Mouse (Mus musculus) midbrain, embryonic 16.5 days (tissue): Measurements from ENCODE around the gene Odf3l1. TPM values are rescaled to one million over a fixed set of nuclear protein-coding genes. Genes with fewer than 3 reads are reported as not detected.
A peak's percentile ranks its signal among the peaks of the same experiment; 100 is the strongest.

Experiments used
- ATAC-seq: fragments of 200-750 bp; cut with Nextera tagmentation; 2 replicates; pipeline ENCODE4 v1.8.0; 2017; ENCODE audit warnings: moderate TSS enrichment
- H3K27ac ChIP-seq: fragments of 300-500 bp; sonication (generic); 2 replicates; pipeline ENCODE4 v1.5.1; 2014; ENCODE audit warnings: mild to moderate bottlenecking, low read length, mixed read lengths
- H3K27me3 ChIP-seq: fragments of 300-500 bp; sonication (generic); 2 replicates; pipeline ENCODE4 v1.6.1; 2014; ENCODE audit warnings: low read depth, low read length, mixed read lengths; ENCODE audit not compliant: control insufficient read depth, insufficient read depth
- H3K36me3 ChIP-seq: fragments of 300-500 bp; sonication (generic); 2 replicates; pipeline ENCODE4 v1.6.1; 2014; ENCODE audit warnings: mild to moderate bottlenecking, low read length, moderate library complexity, mixed read lengths; ENCODE audit not compliant: control insufficient read depth, insufficient read depth
- H3K4me1 ChIP-seq: fragments of 300-500 bp; sonication (generic); 2 replicates; pipeline ENCODE4 v1.6.1; 2014; ENCODE audit warnings: mild to moderate bottlenecking, low read length, mixed read lengths; ENCODE audit not compliant: control insufficient read depth, insufficient read depth
- H3K4me2 ChIP-seq: fragments of 300-500 bp; sonication (generic); 2 replicates; pipeline ENCODE4 v1.6.1; 2014; ENCODE audit warnings: mild to moderate bottlenecking, low read length, mixed read lengths
- H3K4me3 ChIP-seq: fragments of 300-500 bp; sonication (generic); 2 replicates; pipeline ENCODE4 v1.5.1; 2014; ENCODE audit warnings: low read depth, mild to moderate bottlenecking, low read length, moderate library complexity, mixed read lengths
- H3K9ac ChIP-seq: fragments of 300-500 bp; sonication (generic); 2 replicates; pipeline ENCODE4 v1.6.1; 2014; ENCODE audit warnings: low read depth, low read length, mixed read lengths
- H3K9me3 ChIP-seq: fragments of 300-500 bp; sonication (generic); replicated peaks from 2 replicates; pipeline ENCODE4 v1.6.1; 2014; ENCODE audit warnings: mild to moderate bottlenecking, low read length, mixed read lengths; ENCODE audit not compliant: control insufficient read depth, poor library complexity, severe bottlenecking
- WGBS: fragments of 180-500 bp; shearing (Covaris S2); extraction: QIAGEN DNeasy Blood & Tissue Kit; methylation state at CpG from one replicate; pipeline ENCODE4 v1.1.7; 2014; 5-methylcytosine and 5-hydroxymethylcytosine counted together
- polyA plus RNA-seq: library from polyadenylated mRNA; unstranded; fragments of >200 nt; fragmentation: Nextera tagmentation; extraction: Ambion mirVana; gene quantifications from 2 replicates; pipeline ENCODE4 v1.2.1, GENCODE M21; 2015

Gene Odf3l1
- polyA plus RNA-seq, 1 experiment from 2014 or later: not detected

GRCm38 (mm10) chr9:56886601-56887000 is 22.1 kb upstream of the Odf3l1 start:
- no peak overlapping the region for H3K4me3 ChIP-seq
- no peaks in the 10 kb centered on the region for H3K27me3 ChIP-seq
- 96% methylated on average over 15 of the region's 15 CpGs for WGBS
- no peak overlapping the region for H3K27ac ChIP-seq
- no peak overlapping the region for H3K4me2 ChIP-seq
- no peaks in the 10 kb centered on the region for H3K9me3 ChIP-seq
- no peak for ATAC-seq
- H3K36me3 ChIP-seq: no peaks in the 10 kb centered on the region
- peaks cover 4% of the 10 kb centered on the region for H3K4me1 ChIP-seq
- H3K9ac ChIP-seq: no peak overlapping the region

DNA sequence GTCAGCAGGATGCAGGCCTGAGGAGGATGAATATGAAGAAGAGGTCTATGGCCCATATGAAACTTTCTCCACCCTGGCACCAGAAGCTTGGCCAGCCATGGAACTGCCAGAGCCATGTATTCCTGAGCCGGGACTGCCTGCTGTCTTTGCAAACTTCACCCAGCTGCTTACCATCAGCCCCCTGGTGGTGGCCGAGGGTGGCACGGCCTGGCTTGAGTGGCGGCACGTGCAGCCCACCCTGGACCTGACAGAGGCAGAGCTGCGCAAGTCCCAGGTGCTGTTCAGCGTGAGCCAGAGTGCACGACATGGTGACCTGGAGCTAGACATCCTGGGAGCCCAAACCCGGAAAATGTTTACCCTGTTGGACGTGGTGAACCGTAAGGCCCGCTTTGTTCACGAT is 21.6 kb upstream of the Odf3l1 start:
- Histone ChIP-seq H3K9ac (no peak overlapping the region), H3K4me1 (peaks cover 3% of the 10 kb centered on the region; the same call in 1 of the 2 replicates), H3K27ac (no peak overlapping the region), H3K27me3 (no peaks in the 10 kb centered on the region), H3K4me2 (no peak overlapping the region), H3K36me3 (no peaks in the 10 kb centered on the region), H3K4me3 (no peak overlapping the region), H3K9me3 (no peaks in the 10 kb centered on the region)
- 67% methylated on average over 13 of the region's 13 CpGs for WGBS
- ATAC-seq: no peak

DNA sequence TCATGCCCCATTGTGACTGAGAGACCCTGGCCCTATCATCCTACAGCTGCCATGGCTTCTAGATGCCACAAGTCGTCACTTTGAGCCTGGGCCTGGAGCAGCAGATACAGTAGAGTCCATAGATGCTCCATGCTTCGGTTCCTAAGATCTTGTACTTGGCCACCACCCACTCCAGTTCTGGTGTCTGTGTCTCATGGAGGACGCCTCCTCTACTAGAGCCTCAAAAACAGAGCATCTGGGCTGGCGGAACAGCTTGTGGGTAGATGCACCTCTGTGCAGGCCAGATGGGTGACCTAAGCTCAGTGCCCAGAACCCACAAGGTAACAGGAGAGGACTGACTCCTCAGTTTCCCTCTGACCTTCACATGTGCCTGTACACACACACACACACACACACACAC is 19.8 kb upstream of the Odf3l1 start:
- no peak for ATAC-seq
- H3K4me2 ChIP-seq: no peak overlapping the region
- 83% methylated on average over 4 of the region's 4 CpGs for WGBS
- H3K4me3 ChIP-seq: no peak overlapping the region
- no peak overlapping the region for H3K27ac ChIP-seq
- H3K9ac ChIP-seq: no peak overlapping the region
- H3K36me3 ChIP-seq: no peaks in the 10 kb centered on the region
- no peaks in the 10 kb centered on the region for H3K9me3 ChIP-seq
- H3K4me1 ChIP-seq: no peaks in the 10 kb centered on the region
- H3K27me3 ChIP-seq: no peaks in the 10 kb centered on the region

DNA sequence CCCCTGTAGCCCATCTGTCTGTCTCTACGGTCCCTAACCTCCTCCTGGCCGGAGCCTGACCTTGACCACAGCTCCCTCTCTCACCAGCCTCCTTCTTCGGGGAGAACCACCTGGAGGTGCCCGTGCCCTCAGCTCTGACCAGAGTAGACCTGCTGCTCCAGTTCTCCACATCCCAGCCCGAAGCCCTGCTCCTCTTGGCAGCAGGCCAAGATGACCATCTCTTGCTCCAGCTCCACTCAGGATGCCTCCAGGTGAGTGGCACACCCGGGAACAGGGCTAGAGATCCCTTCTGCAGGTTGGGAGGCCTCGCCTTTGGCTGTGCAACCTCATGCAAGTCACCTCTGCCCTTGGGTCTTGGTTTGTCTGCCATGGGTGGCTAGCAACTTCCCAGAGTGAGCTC is 19.0 kb upstream of the Odf3l1 start:
- H3K4me2 ChIP-seq: no peak overlapping the region
- H3K4me1 ChIP-seq: no peaks in the 10 kb centered on the region
- no peak for ATAC-seq
- H3K4me3 ChIP-seq: no peak overlapping the region
- H3K9me3 ChIP-seq: no peaks in the 10 kb centered on the region
- H3K9ac ChIP-seq: no peak overlapping the region
- no peaks in the 10 kb centered on the region for H3K27me3 ChIP-seq
- H3K27ac ChIP-seq: no peak overlapping the region
- WGBS: 77% methylated on average over 7 of the region's 7 CpGs
- H3K36me3 ChIP-seq: no peaks in the 10 kb centered on the region

DNA sequence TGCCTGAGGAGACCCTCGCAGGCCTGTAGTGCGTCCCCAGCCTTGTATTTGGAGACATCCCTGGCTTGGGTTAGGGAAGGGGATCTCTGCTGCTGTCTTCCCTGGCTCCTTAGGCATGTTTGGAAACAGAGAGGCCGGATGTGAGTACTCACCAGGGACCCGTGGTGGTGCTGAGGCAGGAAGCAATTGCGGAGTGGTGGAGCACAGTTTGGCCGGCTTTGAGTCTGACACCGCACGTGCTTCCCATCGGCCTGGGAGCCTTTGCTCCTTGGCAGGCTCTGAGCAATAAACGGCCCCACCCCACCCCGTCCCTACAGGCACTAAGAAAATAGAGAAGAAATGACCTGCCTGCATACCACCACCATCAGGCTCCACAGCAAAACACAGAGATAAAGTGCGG is 18.3 kb upstream of the Odf3l1 start:
- H3K36me3 ChIP-seq: no peaks in the 10 kb centered on the region
- H3K4me3 ChIP-seq: no peak overlapping the region
- H3K4me2 ChIP-seq: no peak overlapping the region
- H3K4me1 ChIP-seq: no peaks in the 10 kb centered on the region
- WGBS: 85% methylated on average over 12 of the region's 12 CpGs
- no peak overlapping the region for H3K9ac ChIP-seq
- no peaks in the 10 kb centered on the region for H3K27me3 ChIP-seq
- no peak for ATAC-seq
- no peaks in the 10 kb centered on the region for H3K9me3 ChIP-seq
- H3K27ac ChIP-seq: 0 out of 2 replicates have a peak overlapping the region, but pooled peaks have one; percentile 5

- Histone ChIP-seq H3K27me3 (no peaks in the 10 kb centered on the region), H3K4me1 (no peaks in the 10 kb centered on the region), H3K4me3 (no peak overlapping the region), H3K36me3 (no peaks in the 10 kb centered on the region), H3K9ac (no peak overlapping the region), H3K27ac (no peak overlapping the region), H3K4me2 (no peak overlapping the region), H3K9me3 (no peaks in the 10 kb centered on the region)
- WGBS: 63% methylated on average over 4 of the region's 4 CpGs
- no peak for ATAC-seq
Observed at GRCm38 (mm10) chr9:56882283-56882682, 17.8 kb upstream of the Odf3l1 start.

DNA sequence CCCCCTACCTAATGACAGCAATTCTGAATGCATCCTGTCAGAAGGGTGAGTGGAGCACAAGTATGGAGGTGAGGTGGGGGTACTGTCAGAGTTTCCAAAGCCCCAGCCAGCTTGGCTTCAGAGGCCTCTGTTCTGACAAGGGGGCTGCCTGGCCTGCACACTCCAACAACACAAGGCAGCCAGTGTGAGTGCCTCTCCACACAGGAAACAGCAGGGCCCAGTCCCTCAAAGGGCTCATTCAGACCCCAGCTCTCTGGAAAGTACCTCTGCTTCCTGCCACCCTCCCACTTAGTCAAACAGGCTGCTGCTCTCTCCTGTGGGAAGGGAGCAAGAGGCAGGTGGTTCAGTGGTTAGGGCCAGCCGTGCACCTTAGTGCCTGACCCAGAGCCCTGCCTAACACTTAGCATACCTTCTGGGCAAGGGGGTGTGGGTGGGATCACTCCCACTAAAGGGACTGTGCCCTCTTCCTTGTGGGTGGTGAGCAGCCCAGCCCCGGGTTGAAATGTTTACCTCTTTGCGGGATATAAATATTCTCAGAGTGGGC is 17.1 kb upstream of the Odf3l1 start:
- Histone ChIP-seq H3K4me1 (no peaks in the 10 kb centered on the region), H3K27ac (0 out of 2 replicates have a peak overlapping the region, but pooled peaks have one; percentile 4), H3K9me3 (no peaks in the 10 kb centered on the region), H3K4me2 (no peak overlapping the region), H3K27me3 (no peaks in the 10 kb centered on the region), H3K36me3 (no peaks in the 10 kb centered on the region), H3K4me3 (no peak overlapping the region), H3K9ac (no peak overlapping the region)
- WGBS: 83% methylated on average over 3 of the region's 3 CpGs
- no peak for ATAC-seq

GRCm38 (mm10) chr9:56880790-56881189 is 16.3 kb upstream of the Odf3l1 start:
- no peak overlapping the region for H3K27ac ChIP-seq

GRCm38 (mm10) chr9:56877284-56877683 is 12.8 kb upstream of the Odf3l1 start:
- no peaks in the 10 kb centered on the region for H3K9me3 ChIP-seq
- H3K4me2 ChIP-seq: no peak overlapping the region
- ATAC-seq: no peak
- no peak overlapping the region for H3K4me3 ChIP-seq
- 84% methylated on average over 5 of the region's 5 CpGs for WGBS
- H3K4me1 ChIP-seq: no peaks in the 10 kb centered on the region
- no peaks in the 10 kb centered on the region for H3K27me3 ChIP-seq
- no peak overlapping the region for H3K27ac ChIP-seq
- H3K36me3 ChIP-seq: no peaks in the 10 kb centered on the region
- no peak overlapping the region for H3K9ac ChIP-seq

More at GRCm38 (mm10) chr9:56880790-56881189, 16.3 kb upstream of the Odf3l1 start:
- Histone ChIP-seq H3K4me1 (no peaks in the 10 kb centered on the region), H3K4me3 (no peak overlapping the region), H3K9me3 (no peaks in the 10 kb centered on the region), H3K4me2 (no peak overlapping the region), H3K9ac (no peak overlapping the region), H3K36me3 (no peaks in the 10 kb centered on the region), H3K27me3 (no peaks in the 10 kb centered on the region)
- no peak for ATAC-seq
- 68% methylated on average over 9 of the region's 9 CpGs for WGBS
